Mouse (Mus musculus) cerebellum, adult (tissue): ENCODE data around the gene Pold3.

ENCODE experiments used
- ATAC-seq: cut with Nextera tagmentation; 2 replicates; pipeline ENCODE4 v1.9.2; 2017; ENCODE audit warnings: mild to moderate bottlenecking, moderate library complexity, mixed read lengths; ENCODE audit not compliant: insufficient number of reproducible peaks, low FRiP score, low TSS enrichment

Gene Pold3

GRCm38 (mm10) chr7:100121376-100121789 is at the start of gene Pold3:
Pold3 (minus strand) TSS chr7:100121565.
- ATAC-seq = peak; percentile 97

- no peak for ATAC-seq
Measured at GRCm38 (mm10) chr7:100170756-100171155, 49.4 kb upstream of the Pold3 start.

GRCm38 (mm10) chr7:100168654-100169053 is 47.3 kb upstream of the Pold3 start:
- no peak for ATAC-seq

GRCm38 (mm10) chr7:100163506-100163905 is 42.1 kb upstream of the Pold3 start:
- ATAC-seq = no peak

- no peak; the same call in 1 of the 2 replicates for ATAC-seq
Measured at GRCm38 (mm10) chr7:100160006-100160405, 38.6 kb upstream of the Pold3 start.

- ATAC-seq = peak; percentile 96
Measured at GRCm38 (mm10) chr7:100159105-100159841, 37.9 kb upstream of the Pold3 start, which contains the start of gene Lipt2. Lipt2 (plus strand) TSS chr7:100159277.

- ATAC-seq = no peak
Measured at GRCm38 (mm10) chr7:100157669-100158068, 36.3 kb upstream of the Pold3 start.

GRCm38 (mm10) chr7:100150626-100151025 is 29.3 kb upstream of the Pold3 start:
- ATAC-seq = no peak

GRCm38 (mm10) chr7:100150086-100150485 is 28.7 kb upstream of the Pold3 start:
- ATAC-seq = no peak

GRCm38 (mm10) chr7:100148586-100148985 is 27.2 kb upstream of the Pold3 start:
- ATAC-seq = no peak

GRCm38 (mm10) chr7:100140591-100140990 is 19.2 kb upstream of the Pold3 start:
- no peak for ATAC-seq

- ATAC-seq = no peak
Measured at GRCm38 (mm10) chr7:100138075-100138474, 16.7 kb upstream of the Pold3 start.

- ATAC-seq = no peak
Measured at GRCm38 (mm10) chr7:100137038-100137437, 15.7 kb upstream of the Pold3 start.

GRCm38 (mm10) chr7:100132379-100132778 is 11.0 kb upstream of the Pold3 start:
- ATAC-seq = no peak

- no peak for ATAC-seq
Measured at GRCm38 (mm10) chr7:100130592-100130991, 9.2 kb upstream of the Pold3 start.

- ATAC-seq = no peak
Measured at GRCm38 (mm10) chr7:100128262-100129041, 7.1 kb upstream of the Pold3 start.

GRCm38 (mm10) chr7:100126514-100126913 is 5.1 kb upstream of the Pold3 start:
- no peak for ATAC-seq

- ATAC-seq = no peak
Measured at GRCm38 (mm10) chr7:100125166-100125565, 3.8 kb upstream of the Pold3 start.

GRCm38 (mm10) chr7:100124211-100124610 is 2.8 kb upstream of the Pold3 start:
- no peak for ATAC-seq

GRCm38 (mm10) chr7:100123486-100123885 is 2.1 kb upstream of the Pold3 start:
- no peak for ATAC-seq

GRCm38 (mm10) chr7:100120791-100121261 is 539 bp downstream of the Pold3 start:
- ATAC-seq = no peak
